Mouse (Mus musculus): ENCODE results near the gene Scn4a.

Scn4a gene

GRCm38 (mm10) chr11:106313533-106313932, 39.6 kb downstream of the Scn4a start:
- DNase-seq, result no peak

GRCm38 (mm10) chr11:106310123-106310522, 43.0 kb downstream of the Scn4a start:
- DNase-seq, result no peak

GRCm38 (mm10) chr11:106308162-106308561, 44.9 kb downstream of the Scn4a start:
- DNase-seq, result no peak

GRCm38 (mm10) chr11:106307432-106307831, 45.7 kb downstream of the Scn4a start:
- DNase-seq, result no peak

GRCm38 (mm10) chr11:106306758-106307157, 46.3 kb downstream of the Scn4a start:
- no peak for DNase-seq

- DNase-seq, result no peak
These were observed 47.1 kb downstream of the Scn4a start for GRCm38 (mm10) chr11:106306065-106306385.

- no peak for DNase-seq
These were observed 47.6 kb downstream of the Scn4a start for GRCm38 (mm10) chr11:106305348-106306064.

GRCm38 (mm10) chr11:106302634-106303033, 50.5 kb downstream of the Scn4a start:
- peak; percentile 44 for DNase-seq

- no peak for DNase-seq
These were observed 51.3 kb downstream of the Scn4a start, which contains the start of gene Gh for GRCm38 (mm10) chr11:106301765-106302164. Gene Gh (minus strand): TSS chr11:106301865.

- peak; percentile 83 for DNase-seq
These were observed 61.2 kb downstream of the Scn4a start for GRCm38 (mm10) chr11:106291861-106292260.

- no peak for DNase-seq
These were observed 62.7 kb downstream of the Scn4a start for GRCm38 (mm10) chr11:106290376-106290775.

GRCm38 (mm10) chr11:106289369-106289768, 63.7 kb downstream of the Scn4a start:
- peak; percentile 91 for DNase-seq

- peak; percentile 82 for DNase-seq
These were observed 66.1 kb downstream of the Scn4a start for GRCm38 (mm10) chr11:106286987-106287386.

- peak; percentile 43 for DNase-seq
These were observed 66.9 kb downstream of the Scn4a start for GRCm38 (mm10) chr11:106286206-106286605.

- no peak for DNase-seq
These were observed 69.0 kb downstream of the Scn4a start for GRCm38 (mm10) chr11:106284126-106284525.

- peak; percentile 48 for DNase-seq
These were observed 69.7 kb downstream of the Scn4a start for GRCm38 (mm10) chr11:106283371-106283770.

- DNase-seq, result no peak
These were observed 70.6 kb downstream of the Scn4a start for GRCm38 (mm10) chr11:106282452-106282851.

GRCm38 (mm10) chr11:106276454-106276853, 76.6 kb downstream of the Scn4a start, which contains the start of gene Tcam1:
Gene Tcam1 (plus strand): TSS chr11:106276672.
- peak; percentile 93 for DNase-seq

GRCm38 (mm10) chr11:106274971-106275411, 78.1 kb downstream of the Scn4a start:
- peak; percentile 38 for DNase-seq

- no peak for DNase-seq
These were observed 78.7 kb downstream of the Scn4a start for GRCm38 (mm10) chr11:106274374-106274773.

- no peak for DNase-seq
These were observed 79.3 kb downstream of the Scn4a start for GRCm38 (mm10) chr11:106273811-106274210.

- DNase-seq, result no peak
These were observed 79.8 kb downstream of the Scn4a start for GRCm38 (mm10) chr11:106273311-106273684.

- peak; percentile 99 for DNase-seq
These were observed 80.3 kb downstream of the Scn4a start, which contains the start of gene Smarcd2 for GRCm38 (mm10) chr11:106272644-106273310. Gene Smarcd2 (minus strand): TSS chr11:106272972.

Measured in cerebellum, adult 11 months (tissue).